Mouse (Mus musculus): ENCODE measurements around the gene Gm28036. TPM values are rescaled to one million over a fixed set of nuclear protein-coding genes. Genes with fewer than 3 reads are reported as not detected.

Gene Gm28036
- 7.6 and 9.4 TPM in 2 replicates for polyA plus RNA-seq (2014; fragmentation: Nextera tagmentation; extraction: Ambion mirVana)

GRCm38 (mm10) chr2:156126992-156127391 lies at the start of gene Gm28036:
Gene Gm28036, minus strand, starts transcription at chr2:156127092.
- H3K27ac ChIP-seq (replicated peaks in 1 of 2; ENCODE audit: control insufficient read depth in 1 of 2, insufficient read depth in 1 of 2, low read depth in 2 of 2, low read length in 2 of 2): no peak within 1 kb of the TSS
- H3K36me3 ChIP-seq (ENCODE audit: control insufficient read depth, insufficient read depth, low read length): peaks cover 58% of the 10 kb centered on the region
- WGBS: 88% methylated on average over 5 of the region's 5 CpGs
- no peaks in the 10 kb centered on the region for H3K4me1 ChIP-seq (ENCODE audit: control insufficient read depth in 2 of 2, insufficient read depth in 2 of 2, low read length in 2 of 2)
- no peak within 1 kb of the TSS for H3K4me3 ChIP-seq (ENCODE audit: control insufficient read depth in 1 of 2, insufficient read depth in 1 of 2, low read depth in 1 of 2, low read length in 2 of 2)
- H3K27me3 ChIP-seq (ENCODE audit: control insufficient read depth, insufficient read depth, low read length): no peaks in the 10 kb centered on the region
- no peaks in the 10 kb centered on the region for H3K9me3 ChIP-seq (ENCODE audit: control insufficient read depth, low read length)
- H3K4me2 ChIP-seq (ENCODE audit: low read length): no peak within 1 kb of the TSS
- ATAC-seq (ENCODE audit: insufficient number of reproducible peaks, insufficient read depth, low FRiP score, low read depth): no peak
- H3K9ac ChIP-seq (ENCODE audit: low read length): no peak within 1 kb of the TSS

- Histone ChIP-seq H3K9me3 (ENCODE audit: control insufficient read depth, low read length) (no peaks in the 10 kb centered on the region), H3K4me1 (ENCODE audit: control insufficient read depth in 2 of 2, insufficient read depth in 2 of 2, low read length in 2 of 2) (no peaks in the 10 kb centered on the region), H3K27ac (replicated peaks in 1 of 2; ENCODE audit: control insufficient read depth in 1 of 2, insufficient read depth in 1 of 2, low read depth in 2 of 2, low read length in 2 of 2) (no peak overlapping the region), H3K36me3 (ENCODE audit: control insufficient read depth, insufficient read depth, low read length) (peaks cover 99% of the 10 kb centered on the region), H3K27me3 (ENCODE audit: control insufficient read depth, insufficient read depth, low read length) (no peaks in the 10 kb centered on the region), H3K9ac (ENCODE audit: low read length) (no peak overlapping the region), H3K4me2 (ENCODE audit: low read length) (no peak overlapping the region), H3K4me3 (ENCODE audit: control insufficient read depth in 1 of 2, insufficient read depth in 1 of 2, low read depth in 1 of 2, low read length in 2 of 2) (no peak overlapping the region)
- WGBS: 94% methylated on average over 5 of the region's 5 CpGs
- no peak for ATAC-seq (ENCODE audit: insufficient number of reproducible peaks, insufficient read depth, low FRiP score, low read depth)
Observed at GRCm38 (mm10) chr2:156166557-156166956, 39.7 kb upstream of the Gm28036 start.

GRCm38 (mm10) chr2:156165478-156165877 lies 38.6 kb upstream of the Gm28036 start:
- no peak overlapping the region for H3K4me2 ChIP-seq (ENCODE audit: low read length)
- H3K9ac ChIP-seq (ENCODE audit: low read length): no peak overlapping the region
- no peak for ATAC-seq (ENCODE audit: insufficient number of reproducible peaks, insufficient read depth, low FRiP score, low read depth)
- H3K27me3 ChIP-seq (ENCODE audit: control insufficient read depth, insufficient read depth, low read length): no peaks in the 10 kb centered on the region
- no peak overlapping the region for H3K4me3 ChIP-seq (ENCODE audit: control insufficient read depth in 1 of 2, insufficient read depth in 1 of 2, low read depth in 1 of 2, low read length in 2 of 2)
- peaks cover 99% of the 10 kb centered on the region for H3K36me3 ChIP-seq (ENCODE audit: control insufficient read depth, insufficient read depth, low read length)
- no peaks in the 10 kb centered on the region for H3K4me1 ChIP-seq (ENCODE audit: control insufficient read depth in 2 of 2, insufficient read depth in 2 of 2, low read length in 2 of 2)
- no peak overlapping the region for H3K27ac ChIP-seq (replicated peaks in 1 of 2; ENCODE audit: control insufficient read depth in 1 of 2, insufficient read depth in 1 of 2, low read depth in 2 of 2, low read length in 2 of 2)
- H3K9me3 ChIP-seq (ENCODE audit: control insufficient read depth, low read length): no peaks in the 10 kb centered on the region
- 94% methylated on average over 1 of the region's 1 CpGs for WGBS

GRCm38 (mm10) chr2:156151538-156151937 lies 24.6 kb upstream of the Gm28036 start:
- Histone ChIP-seq H3K27me3 (ENCODE audit: control insufficient read depth, insufficient read depth, low read length) (no peaks in the 10 kb centered on the region), H3K36me3 (ENCODE audit: control insufficient read depth, insufficient read depth, low read length) (peaks cover 97% of the 10 kb centered on the region), H3K4me1 (ENCODE audit: control insufficient read depth in 2 of 2, insufficient read depth in 2 of 2, low read length in 2 of 2) (no peaks in the 10 kb centered on the region), H3K9ac (ENCODE audit: low read length) (no peak overlapping the region), H3K27ac (replicated peaks in 1 of 2; ENCODE audit: control insufficient read depth in 1 of 2, insufficient read depth in 1 of 2, low read depth in 2 of 2, low read length in 2 of 2) (no peak overlapping the region), H3K9me3 (ENCODE audit: control insufficient read depth, low read length) (no peaks in the 10 kb centered on the region), H3K4me3 (ENCODE audit: control insufficient read depth in 1 of 2, insufficient read depth in 1 of 2, low read depth in 1 of 2, low read length in 2 of 2) (no peak overlapping the region), H3K4me2 (ENCODE audit: low read length) (no peak overlapping the region)
- no peak for ATAC-seq (ENCODE audit: insufficient number of reproducible peaks, insufficient read depth, low FRiP score, low read depth)

GRCm38 (mm10) chr2:156147316-156147915 lies 20.5 kb upstream of the Gm28036 start:
- peaks cover 65% of the 10 kb centered on the region for H3K36me3 ChIP-seq (ENCODE audit: control insufficient read depth, insufficient read depth, low read length)
- WGBS: 92% methylated on average over 3 of the region's 3 CpGs
- H3K4me2 ChIP-seq (ENCODE audit: low read length): no peak overlapping the region
- H3K27me3 ChIP-seq (ENCODE audit: control insufficient read depth, insufficient read depth, low read length): no peaks in the 10 kb centered on the region
- ATAC-seq (ENCODE audit: insufficient number of reproducible peaks, insufficient read depth, low FRiP score, low read depth): no peak
- no peak overlapping the region for H3K4me3 ChIP-seq (ENCODE audit: control insufficient read depth in 1 of 2, insufficient read depth in 1 of 2, low read depth in 1 of 2, low read length in 2 of 2)
- H3K9ac ChIP-seq (ENCODE audit: low read length): no peak overlapping the region
- no peaks in the 10 kb centered on the region for H3K9me3 ChIP-seq (ENCODE audit: control insufficient read depth, low read length)
- H3K27ac ChIP-seq (replicated peaks in 1 of 2; ENCODE audit: control insufficient read depth in 1 of 2, insufficient read depth in 1 of 2, low read depth in 2 of 2, low read length in 2 of 2): no peak overlapping the region
- H3K4me1 ChIP-seq (ENCODE audit: control insufficient read depth in 2 of 2, insufficient read depth in 2 of 2, low read length in 2 of 2): peaks cover 0 to 13% of the 10 kb centered on the region in 2 experiments; a peak in 3 of 4 replicates

- H3K9ac ChIP-seq (ENCODE audit: low read length): no peak overlapping the region
- no peak for ATAC-seq (ENCODE audit: insufficient number of reproducible peaks, insufficient read depth, low FRiP score, low read depth)
- H3K4me2 ChIP-seq (ENCODE audit: low read length): no peak overlapping the region
- WGBS: 71% methylated on average over 5 of the region's 5 CpGs
- peaks cover 61% of the 10 kb centered on the region for H3K36me3 ChIP-seq (ENCODE audit: control insufficient read depth, insufficient read depth, low read length)
- H3K27ac ChIP-seq (replicated peaks in 1 of 2; ENCODE audit: control insufficient read depth in 1 of 2, insufficient read depth in 1 of 2, low read depth in 2 of 2, low read length in 2 of 2): no peak overlapping the region
- H3K4me3 ChIP-seq (ENCODE audit: control insufficient read depth in 1 of 2, insufficient read depth in 1 of 2, low read depth in 1 of 2, low read length in 2 of 2): no peak overlapping the region
- H3K4me1 ChIP-seq (ENCODE audit: control insufficient read depth in 2 of 2, insufficient read depth in 2 of 2, low read length in 2 of 2): peaks cover 0 to 13% of the 10 kb centered on the region in 2 experiments; a peak in 3 of 4 replicates
- no peaks in the 10 kb centered on the region for H3K9me3 ChIP-seq (ENCODE audit: control insufficient read depth, low read length)
- H3K27me3 ChIP-seq (ENCODE audit: control insufficient read depth, insufficient read depth, low read length): no peaks in the 10 kb centered on the region
Observed at GRCm38 (mm10) chr2:156146272-156146989, 19.5 kb upstream of the Gm28036 start.

GRCm38 (mm10) chr2:156145486-156146130 lies 18.7 kb upstream of the Gm28036 start:
- no peak overlapping the region for H3K27ac ChIP-seq (replicated peaks in 1 of 2; ENCODE audit: control insufficient read depth in 1 of 2, insufficient read depth in 1 of 2, low read depth in 2 of 2, low read length in 2 of 2)
- ATAC-seq (ENCODE audit: insufficient number of reproducible peaks, insufficient read depth, low FRiP score, low read depth): no peak
- H3K27me3 ChIP-seq (ENCODE audit: control insufficient read depth, insufficient read depth, low read length): no peaks in the 10 kb centered on the region
- 59% methylated on average over 11 of the region's 11 CpGs for WGBS
- no peaks in the 10 kb centered on the region for H3K9me3 ChIP-seq (ENCODE audit: control insufficient read depth, low read length)
- H3K4me2 ChIP-seq (ENCODE audit: low read length): peak overlapping the region; percentile 82
- H3K4me3 ChIP-seq (ENCODE audit: control insufficient read depth in 1 of 2, insufficient read depth in 1 of 2, low read depth in 1 of 2, low read length in 2 of 2): peak overlapping the region in 1 of 2 experiments; percentile 84; a peak in 1 of 4 replicates
- peaks cover 59% of the 10 kb centered on the region for H3K36me3 ChIP-seq (ENCODE audit: control insufficient read depth, insufficient read depth, low read length)
- peaks cover 0 to 13% of the 10 kb centered on the region in 2 experiments; a peak in 3 of 4 replicates for H3K4me1 ChIP-seq (ENCODE audit: control insufficient read depth in 2 of 2, insufficient read depth in 2 of 2, low read length in 2 of 2)
- no peak overlapping the region for H3K9ac ChIP-seq (ENCODE audit: low read length)

All from heart, embryonic 14.5 days (tissue).